Mouse (Mus musculus) megakaryocyte progenitor cell, adult 5-6 weeks (primary cell): ENCODE data around the gene Crtap. TPM values are rescaled to one million over a fixed set of nuclear protein-coding genes. Genes with fewer than 3 reads are reported as not detected.
"Not testable (repeated sequence)": the region's sequence is repeated elsewhere in the genome, so short reads cannot be mapped to it uniquely, and the experiment has no call there.

Experiments used
- ATAC-seq: replicated peaks from 2 replicates; pipeline ENCODE4 v1.8.0; 2016; ENCODE audit warnings: mild to moderate bottlenecking, moderate TSS enrichment, inconsistent platforms; ENCODE audit not compliant: poor library complexity
- total RNA-seq, 2 experiments: library from RNA; stranded (forward) in 1 of 2; stranded (reverse) in 1 of 2; fragments of 157-497, 149-512 nt in 1 of 2; fragments of 200-1000 nt in 1 of 2; gene quantifications; 2 replicates each; pipeline versions ENCODE4 v1.2.3 to v1.2.4; 2015 to 2017

The Crtap gene
- total RNA-seq, 2 experiments from 2014 or later = 33.4 to 90.2 TPM

- ATAC-seq = peak; percentile 86
Measured at GRCm38 (mm10) chr9:114329855-114330254, 60.6 kb downstream of the Crtap start, which contains the start of gene Bcl2a1c. TSS of gene Bcl2a1c (plus strand) at chr9:114330135.

GRCm38 (mm10) chr9:114328332-114328731, 62.1 kb downstream of the Crtap start:
- not testable (repeated sequence) for ATAC-seq

GRCm38 (mm10) chr9:114326011-114326748, 64.3 kb downstream of the Crtap start:
- peak; percentile 59 for ATAC-seq

Other genes starting within 250 kb of the Crtap start
- not detected in 2 replicates for gene Bcl2a1c, start 60.5 kb downstream of the Crtap start, total RNA-seq (2015)
- not detected in 2 replicates for gene Bcl2a1c, start 60.5 kb downstream of the Crtap start, total RNA-seq (2017)
- gene Glb1, start 10.4 kb upstream of the Crtap start, total RNA-seq (2015) = 40.1 and 42.1 TPM in 2 replicates
- 36.3 and 38.4 TPM in 2 replicates for gene Glb1, start 10.4 kb upstream of the Crtap start, total RNA-seq (2017)
- 2.4 and 3.4 TPM in 2 replicates for gene Tmppe, start 10.4 kb upstream of the Crtap start, total RNA-seq (2015)
- gene Tmppe, start 10.4 kb upstream of the Crtap start, total RNA-seq (2017) = 4.6 and 5.0 TPM in 2 replicates
- not detected in 2 replicates for gene Ccr4, start 114.2 kb upstream of the Crtap start, total RNA-seq (2015)
- gene Ccr4, start 114.2 kb upstream of the Crtap start, total RNA-seq (2017) = not detected in 2 replicates
- not detected in 2 replicates for gene C130032M10Rik, start 125.0 kb upstream of the Crtap start, total RNA-seq (2015)
- gene C130032M10Rik, start 125.0 kb upstream of the Crtap start, total RNA-seq (2017) = not detected in 2 replicates
- gene Trim71, start 173.7 kb upstream of the Crtap start, total RNA-seq (2015) = 0.02 TPM in 1 of 2 replicates, not detected in the other
- gene Trim71, start 173.7 kb upstream of the Crtap start, total RNA-seq (2017) = not detected in 2 replicates
- 23.3 and 23.7 TPM in 2 replicates for gene Cnot10, start 249.5 kb upstream of the Crtap start, total RNA-seq (2015)
- 48.1 and 55.7 TPM in 2 replicates for gene Cnot10, start 249.5 kb upstream of the Crtap start, total RNA-seq (2017)